Mouse (Mus musculus) retina, adult 2 months (tissue): Measurements from ENCODE around the gene Csnk1d.

ENCODE experiments used
- DNase-seq: peaks from one replicate; pipeline ENCODE4 v3.0.0-alpha.2; 2012; ENCODE audit warnings: low read depth, low spot score

The Csnk1d gene

DNA sequence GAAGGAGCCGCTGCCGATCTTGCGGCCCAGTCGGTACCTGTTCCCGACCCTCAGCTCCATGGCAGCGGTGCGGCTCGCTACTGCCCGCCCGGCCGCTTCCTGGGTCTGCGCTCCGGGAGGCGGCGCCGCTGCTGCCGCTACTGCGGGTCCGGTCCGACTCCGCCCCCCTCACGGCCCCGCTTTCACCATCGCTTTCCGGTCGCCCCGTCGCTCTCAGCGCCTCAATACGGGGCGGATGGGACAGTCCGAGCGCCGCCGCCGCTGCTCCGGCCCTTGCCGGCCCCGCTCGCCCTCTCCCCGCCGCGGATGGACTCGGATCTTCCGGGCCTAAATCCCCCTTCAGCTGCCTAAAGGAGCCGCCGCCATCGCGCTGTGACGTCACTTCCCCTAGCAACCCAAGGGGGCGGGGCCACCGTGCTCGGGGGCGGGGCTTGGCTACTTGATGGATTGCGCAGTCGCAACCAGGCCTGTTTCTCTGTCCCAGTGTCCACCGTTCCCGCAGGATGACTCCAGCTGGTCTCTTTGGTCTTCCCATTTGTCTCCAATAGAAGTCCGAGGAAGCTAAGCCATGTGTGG, at the start of gene Csnk1d:
TSS of gene Csnk1d (minus strand) at position 380 of the 576 bp plus-strand sequence.
- DNase-seq, result peak; percentile 91

DNA sequence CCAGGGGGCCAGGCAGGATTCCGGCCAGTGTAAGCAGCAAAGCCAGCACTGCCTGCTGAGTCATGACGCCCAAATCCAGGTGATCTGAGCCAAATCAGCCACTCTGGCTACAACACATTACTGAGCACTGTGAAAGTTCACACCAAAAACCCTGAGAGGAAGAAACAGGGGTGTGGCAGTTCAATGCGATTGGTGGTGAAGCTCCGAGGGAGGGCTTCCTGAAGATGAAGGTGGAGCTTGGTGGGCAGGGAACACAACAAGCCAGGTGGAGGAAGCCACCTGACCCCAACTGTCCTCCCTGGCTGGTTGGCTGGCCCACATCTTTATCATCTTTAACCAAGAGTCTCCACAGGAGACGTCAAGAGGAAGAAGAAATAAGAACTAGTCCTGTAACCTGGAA, 48.2 kb upstream of the Csnk1d start, which contains the start of gene Cd7:
TSS of gene Cd7 (minus strand) at position 117 of the 400 bp plus-strand sequence.
- no peak for DNase-seq

DNA sequence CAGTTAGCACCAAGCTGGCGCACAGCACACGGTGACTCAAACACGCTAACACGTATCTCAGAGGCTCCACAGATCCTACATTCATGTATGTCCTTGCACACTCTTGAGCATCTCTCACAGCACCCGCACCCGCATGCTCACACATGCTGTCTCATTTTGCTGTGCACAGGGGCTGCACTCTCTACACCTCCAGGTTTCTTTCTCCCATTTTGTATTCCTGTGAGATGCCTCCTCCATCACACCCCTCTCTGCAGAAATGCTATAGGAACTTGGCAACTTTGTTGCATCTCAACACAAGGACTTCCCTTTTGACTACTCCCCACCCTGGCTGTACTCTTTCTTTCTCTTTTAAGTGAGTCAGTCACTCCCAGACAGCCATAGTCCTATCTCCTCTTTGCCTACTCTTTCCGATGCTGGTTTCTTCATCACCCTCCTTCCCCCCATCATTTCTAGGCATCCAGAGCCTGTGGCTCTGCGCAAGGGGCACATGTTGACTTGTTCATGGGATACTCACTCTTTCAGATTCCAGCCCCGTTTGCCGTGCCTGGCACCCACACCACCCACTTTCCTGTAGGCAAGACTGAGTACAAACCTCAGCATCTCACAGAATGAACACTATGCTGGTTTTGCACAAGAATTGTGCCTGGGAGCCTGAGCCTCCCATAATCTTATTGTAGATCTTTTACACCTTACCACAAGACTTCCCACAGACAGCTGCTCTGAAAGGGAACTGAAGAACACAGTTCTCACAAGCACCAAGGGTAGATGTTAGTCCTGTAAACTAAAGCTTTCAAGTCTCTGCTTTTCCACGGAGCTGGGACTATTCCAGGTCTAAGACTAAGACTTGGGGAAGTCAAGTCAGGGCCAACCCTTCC, 47.5 kb upstream of the Csnk1d start:
- no peak for DNase-seq

DNA sequence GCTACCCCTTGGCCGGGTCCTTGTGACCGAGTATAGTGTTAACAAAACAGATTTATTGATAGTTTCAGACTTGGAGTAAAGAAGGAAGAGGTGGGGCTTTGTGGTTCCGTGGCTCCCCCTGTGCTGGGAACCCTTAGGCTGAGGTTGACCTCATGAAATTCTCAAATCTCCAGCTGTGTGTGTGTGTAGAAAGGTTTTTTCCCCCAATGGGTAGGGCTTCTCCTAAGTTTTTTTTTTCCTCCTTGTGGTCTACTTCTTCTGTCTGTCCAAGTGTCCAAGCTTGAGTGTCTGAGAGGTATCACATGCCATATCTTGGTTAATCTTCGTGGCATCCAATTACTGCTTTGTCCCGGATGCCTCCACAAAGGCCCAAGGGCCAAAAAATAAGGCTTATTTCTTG, 42.0 kb upstream of the Csnk1d start:
- DNase-seq, result no peak

DNA sequence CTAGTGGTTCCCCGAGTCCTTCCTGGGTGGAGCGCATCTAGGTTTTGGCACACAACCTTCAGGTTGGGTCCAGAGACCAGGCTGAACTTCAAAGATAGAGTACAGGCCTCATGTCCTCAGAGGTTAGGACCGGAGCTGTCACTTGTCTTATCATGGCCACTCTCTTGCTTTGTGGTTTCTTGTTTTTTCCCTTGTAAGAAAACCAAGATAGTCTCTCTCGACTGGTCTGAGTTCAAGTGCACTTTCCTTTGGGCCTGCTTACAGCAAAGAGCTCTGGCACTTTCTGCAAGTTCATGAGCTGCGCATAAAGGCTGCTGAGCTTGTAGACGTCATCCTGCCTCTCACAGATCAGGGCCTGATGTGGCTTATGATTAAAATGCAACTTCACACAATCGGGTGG, 36.1 kb upstream of the Csnk1d start:
- no peak for DNase-seq

DNA sequence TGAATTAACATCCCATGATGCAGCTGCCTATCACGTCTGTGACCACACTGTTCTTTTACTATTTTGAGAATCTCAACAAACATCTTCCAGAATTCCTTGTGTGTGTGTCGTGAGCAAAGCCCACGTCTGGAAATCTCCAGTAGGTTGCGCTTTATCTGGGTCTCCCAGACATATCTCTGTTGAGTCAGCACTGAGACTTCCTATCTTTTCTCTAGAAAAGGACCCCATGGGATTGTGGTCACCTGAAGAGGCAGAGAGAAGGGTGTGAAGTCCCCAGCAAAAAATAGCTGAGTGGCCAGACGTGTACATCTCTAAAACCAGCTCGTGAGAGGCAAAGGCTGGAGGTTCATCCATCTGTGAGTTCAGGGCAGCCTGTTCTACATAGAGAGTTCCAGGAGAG, 33.0 kb upstream of the Csnk1d start:
- no peak for DNase-seq

DNA sequence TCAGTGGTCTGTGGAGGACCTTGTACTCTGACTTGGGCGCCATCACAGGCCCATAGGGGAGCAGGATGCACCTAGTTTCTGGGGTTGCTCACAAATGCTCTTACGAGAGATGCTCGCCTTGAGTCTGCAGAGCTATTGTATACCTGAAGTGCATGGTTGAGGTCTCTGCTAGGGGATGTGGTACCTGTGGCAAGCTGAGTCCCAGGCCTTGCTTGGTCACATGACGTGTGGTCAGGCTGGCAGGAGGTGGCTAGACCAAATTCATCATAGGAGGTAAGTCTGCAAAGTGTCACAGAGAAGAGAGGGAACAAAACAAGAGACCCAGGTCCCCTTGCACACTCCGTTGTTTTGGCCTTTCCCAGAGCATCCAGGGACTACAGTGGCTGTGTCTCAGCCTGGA, 28.4 kb upstream of the Csnk1d start:
- no peak for DNase-seq

DNA sequence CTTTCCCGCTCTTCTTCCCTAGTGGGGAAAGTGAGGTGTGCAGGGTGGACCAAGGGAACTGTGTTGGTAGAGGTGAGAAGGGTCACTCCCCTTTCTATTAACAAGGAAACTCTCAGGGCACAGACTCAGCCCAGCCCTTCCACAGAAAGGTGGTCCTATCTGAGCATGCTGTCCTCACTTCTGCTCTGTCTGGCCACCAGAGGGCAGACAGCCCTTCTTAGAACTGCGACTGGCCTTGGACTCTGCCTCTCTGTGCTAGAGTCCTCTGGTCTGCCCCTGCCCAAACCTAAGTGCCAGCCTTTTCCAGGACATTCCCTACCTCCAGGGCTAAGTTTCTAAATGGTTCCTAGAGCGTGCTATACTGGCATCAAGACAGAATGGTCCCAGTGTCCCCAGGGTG, 26.6 kb upstream of the Csnk1d start:
- DNase-seq, result peak; percentile 16

DNA sequence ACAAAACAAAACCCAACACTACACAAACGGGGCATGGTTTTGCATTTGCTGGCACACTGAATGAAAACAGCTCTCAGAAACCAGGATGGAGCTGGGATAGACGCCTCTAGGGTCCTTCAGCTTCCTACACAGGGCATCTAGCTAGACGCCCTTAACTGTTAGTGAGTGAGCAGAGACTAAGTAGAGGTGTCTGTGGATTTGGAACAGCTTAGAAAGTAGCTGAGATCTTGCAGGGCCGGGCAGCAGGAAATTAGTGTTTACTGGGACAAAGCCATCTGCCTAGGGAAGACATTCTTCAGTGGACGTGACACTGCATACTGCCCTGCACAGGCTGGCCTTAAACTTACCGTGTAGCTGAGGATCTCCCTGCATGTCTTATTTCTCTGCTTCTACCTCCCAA, 24.3 kb upstream of the Csnk1d start:
- DNase-seq, result no peak

DNA sequence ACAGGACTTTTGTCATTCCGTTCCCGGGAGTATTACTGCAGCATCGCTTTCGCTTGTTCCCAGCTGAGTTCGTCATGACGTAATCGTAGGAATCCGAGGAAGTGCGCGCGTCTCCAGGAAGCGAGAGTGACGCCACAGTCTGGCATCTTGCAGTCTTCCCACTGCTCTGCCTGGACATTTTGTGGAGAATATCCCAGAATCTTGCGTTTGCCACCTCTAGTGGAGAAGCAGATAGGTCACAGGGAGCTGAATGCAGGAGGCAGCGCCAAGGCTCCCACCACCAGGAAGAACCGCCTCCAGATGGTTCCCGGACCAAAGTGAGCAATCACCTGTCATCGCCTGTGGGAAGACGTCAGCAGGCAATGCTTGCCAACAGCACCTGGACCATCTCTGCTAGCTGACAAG, 23.8 kb upstream of the Csnk1d start:
- DNase-seq, result no peak

DNA sequence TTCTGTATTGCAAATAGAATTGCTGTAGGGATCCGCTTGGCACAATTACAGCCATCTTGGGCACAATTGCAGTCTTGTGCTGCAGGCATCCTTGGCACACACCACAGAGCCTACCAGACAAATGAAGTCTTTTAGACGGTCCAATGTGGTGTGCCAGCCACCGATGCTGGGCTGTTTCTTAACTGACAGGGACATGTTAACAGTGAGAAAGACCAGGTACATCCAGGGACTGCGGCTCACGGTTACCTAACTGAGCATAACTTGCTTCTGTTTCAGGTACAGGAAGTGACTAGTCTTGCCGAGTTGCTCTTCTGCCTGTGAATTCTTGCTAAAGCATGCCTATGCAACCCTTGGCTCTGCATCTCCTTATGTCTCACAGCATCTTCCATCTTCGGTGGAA, 22.5 kb upstream of the Csnk1d start:
- no peak for DNase-seq

DNA sequence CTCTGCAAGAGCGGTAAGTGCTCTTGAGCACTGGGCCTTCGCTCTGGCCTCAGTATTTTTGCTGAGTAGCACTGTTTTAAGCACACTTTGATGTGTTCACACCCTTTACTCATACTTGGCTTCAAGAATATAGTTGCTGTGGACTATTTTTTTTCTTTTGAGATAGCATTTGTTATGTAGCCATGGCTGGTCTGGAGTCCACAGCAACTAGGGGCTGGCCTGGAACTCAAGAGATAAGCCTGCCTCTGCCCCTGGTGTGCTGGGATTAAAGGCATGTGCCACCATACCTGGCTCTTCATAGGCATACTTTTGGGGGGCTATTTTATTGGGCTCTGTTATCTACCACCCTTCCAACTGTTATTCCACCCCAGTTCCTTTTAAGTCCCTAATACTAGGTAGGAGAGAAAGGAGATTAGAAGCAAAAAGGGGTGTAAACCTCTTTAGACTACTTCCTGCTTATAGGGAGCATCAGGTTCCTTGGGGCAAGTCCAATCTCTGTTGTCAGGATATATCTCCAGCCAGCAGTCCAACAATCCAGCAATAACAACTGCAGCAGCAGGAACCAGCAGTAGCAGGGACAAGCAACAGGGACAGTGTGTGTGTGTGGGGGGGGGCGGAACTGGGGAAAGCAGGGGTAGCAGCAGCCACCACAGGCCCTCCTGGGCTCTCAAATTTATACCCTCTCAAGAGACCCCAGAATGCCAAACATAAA, 19.1 kb upstream of the Csnk1d start:
- no peak for DNase-seq

DNA sequence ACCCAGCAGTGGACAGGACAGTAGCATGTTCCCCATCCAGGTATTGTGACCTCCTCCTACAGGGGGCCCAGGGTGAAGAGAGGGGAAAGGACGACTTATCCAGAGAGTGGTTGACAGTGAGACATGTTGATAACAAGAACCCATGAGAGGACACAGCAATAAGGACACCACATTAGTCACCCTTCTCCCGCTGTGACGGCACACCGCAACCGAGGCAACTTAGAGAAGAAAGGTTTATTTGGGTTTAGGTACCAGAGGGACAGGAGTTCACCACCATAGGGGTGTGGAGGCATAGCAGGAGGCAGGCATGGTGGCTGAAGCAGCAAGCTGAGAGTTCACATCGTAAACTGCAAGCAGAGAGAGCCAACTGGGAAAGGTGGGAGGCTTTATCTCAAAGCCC, 15.1 kb upstream of the Csnk1d start:
- DNase-seq, result no peak

DNA sequence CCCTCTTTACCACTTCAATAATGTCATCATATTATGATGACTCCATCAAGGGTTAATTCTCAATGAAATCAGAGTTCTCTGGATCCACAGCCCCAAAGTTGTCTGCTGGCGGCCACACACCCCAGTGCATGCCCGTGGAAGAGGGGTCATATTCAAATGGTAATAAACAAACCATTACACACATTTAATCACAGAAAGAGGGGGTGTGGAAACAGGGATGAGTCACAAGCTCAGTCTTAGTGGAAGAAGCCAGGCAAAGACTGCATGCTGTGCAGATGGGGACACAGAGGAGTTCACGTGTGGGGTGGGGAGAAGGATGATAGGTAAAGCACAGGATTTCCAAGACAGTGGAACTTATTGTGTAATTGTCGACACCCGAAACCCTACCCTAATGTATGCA, 13.2 kb upstream of the Csnk1d start:
- DNase-seq, result no peak

DNA sequence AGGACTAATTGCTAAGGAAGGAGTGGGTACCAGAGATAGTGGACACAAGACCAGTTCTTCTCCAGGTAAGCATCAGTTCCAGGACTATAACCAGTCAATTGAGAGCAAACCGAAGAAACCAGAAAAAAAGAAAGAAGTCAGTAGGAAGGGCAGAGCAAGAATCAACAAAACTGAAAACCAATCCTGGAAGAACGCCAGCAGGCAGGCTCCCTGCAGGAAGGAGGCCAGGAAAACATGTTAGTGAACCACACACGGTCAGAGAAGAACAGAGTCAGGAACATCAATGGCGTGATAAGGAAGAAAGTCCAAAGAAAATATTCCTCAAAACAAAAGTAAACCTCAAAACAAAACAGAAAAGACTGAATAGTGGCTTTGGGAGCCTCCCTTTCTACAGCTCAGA, 10.8 kb upstream of the Csnk1d start:
- no peak for DNase-seq

DNA sequence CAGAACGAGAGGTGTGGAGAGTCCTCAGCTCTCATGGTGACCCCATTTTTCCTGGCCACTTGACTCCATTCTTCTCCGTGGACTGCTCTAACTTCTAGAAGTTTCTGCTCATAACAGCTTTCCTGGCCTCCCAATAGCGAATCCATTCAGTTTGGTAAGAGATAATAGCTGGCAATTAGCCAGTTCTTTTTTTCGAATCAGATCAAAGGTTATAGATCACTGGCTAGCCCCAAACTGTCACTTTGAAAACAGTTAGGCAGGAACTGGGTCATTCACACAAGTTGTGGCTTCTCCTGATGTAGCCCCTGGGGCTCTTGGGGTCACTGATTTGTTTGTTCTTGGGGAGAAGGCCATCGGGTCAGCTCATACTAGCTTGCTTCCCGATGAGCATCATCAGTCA, 3.6 kb upstream of the Csnk1d start:
- DNase-seq, result no peak

DNA sequence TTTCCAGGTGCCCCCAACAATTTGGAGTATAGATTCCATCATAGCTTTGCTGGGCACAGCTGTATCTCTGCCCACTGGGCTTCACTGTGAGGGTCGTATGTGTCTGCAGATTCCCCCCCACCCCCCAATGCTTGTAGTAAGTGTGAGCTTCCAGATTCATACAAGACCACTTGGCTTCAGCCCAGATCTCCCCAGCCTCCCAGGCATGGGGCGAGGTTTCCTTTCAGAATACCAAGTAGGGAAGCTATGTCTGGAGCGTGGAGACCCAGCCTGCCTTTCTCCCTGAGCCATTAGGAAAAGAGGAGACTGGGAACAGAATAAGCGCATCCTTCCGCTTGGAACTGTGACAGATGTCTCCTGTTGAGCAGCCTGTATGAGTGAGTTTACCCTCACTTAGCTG, 2.5 kb upstream of the Csnk1d start:
- no peak for DNase-seq

DNA sequence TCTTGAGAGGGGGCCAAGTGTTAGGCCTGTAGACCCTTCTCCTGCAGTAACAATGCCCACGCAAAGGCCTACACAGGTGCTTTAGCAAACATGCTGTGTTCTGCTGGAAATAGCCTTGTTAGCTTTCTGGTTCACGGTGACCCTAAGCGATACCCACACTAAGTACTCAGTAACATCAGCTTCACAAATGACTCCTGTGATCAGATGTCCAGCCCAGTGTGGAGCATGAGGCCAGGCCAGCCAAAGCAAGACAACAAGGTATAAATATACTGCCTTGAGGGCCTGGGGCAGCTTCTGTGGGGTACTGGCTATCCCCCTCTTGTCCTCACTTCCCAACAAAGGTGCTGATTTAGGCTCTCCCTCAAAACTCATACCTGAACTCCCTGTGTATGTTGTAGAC, 1.9 kb upstream of the Csnk1d start:
- DNase-seq, result no peak

DNA sequence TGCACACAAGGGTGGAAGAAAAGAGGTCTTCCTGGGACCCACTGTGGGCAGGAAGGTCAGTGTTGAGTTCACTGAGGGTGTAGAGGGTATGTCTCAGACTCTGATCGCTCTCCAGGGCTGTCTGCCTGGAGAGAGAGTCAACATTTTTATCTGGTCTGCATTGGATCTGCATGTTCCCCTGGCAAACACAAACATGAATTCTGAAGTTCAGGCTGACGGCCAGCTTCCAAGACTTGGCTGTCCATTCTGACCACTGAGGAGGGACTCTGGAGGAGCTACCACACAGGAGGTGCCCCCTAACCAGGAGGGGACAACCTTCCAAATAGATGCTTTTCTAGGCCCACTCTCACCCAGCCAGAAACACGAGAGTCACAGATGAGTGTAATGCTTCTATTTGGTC, 661 bp upstream of the Csnk1d start:
- DNase-seq, result no peak

DNA sequence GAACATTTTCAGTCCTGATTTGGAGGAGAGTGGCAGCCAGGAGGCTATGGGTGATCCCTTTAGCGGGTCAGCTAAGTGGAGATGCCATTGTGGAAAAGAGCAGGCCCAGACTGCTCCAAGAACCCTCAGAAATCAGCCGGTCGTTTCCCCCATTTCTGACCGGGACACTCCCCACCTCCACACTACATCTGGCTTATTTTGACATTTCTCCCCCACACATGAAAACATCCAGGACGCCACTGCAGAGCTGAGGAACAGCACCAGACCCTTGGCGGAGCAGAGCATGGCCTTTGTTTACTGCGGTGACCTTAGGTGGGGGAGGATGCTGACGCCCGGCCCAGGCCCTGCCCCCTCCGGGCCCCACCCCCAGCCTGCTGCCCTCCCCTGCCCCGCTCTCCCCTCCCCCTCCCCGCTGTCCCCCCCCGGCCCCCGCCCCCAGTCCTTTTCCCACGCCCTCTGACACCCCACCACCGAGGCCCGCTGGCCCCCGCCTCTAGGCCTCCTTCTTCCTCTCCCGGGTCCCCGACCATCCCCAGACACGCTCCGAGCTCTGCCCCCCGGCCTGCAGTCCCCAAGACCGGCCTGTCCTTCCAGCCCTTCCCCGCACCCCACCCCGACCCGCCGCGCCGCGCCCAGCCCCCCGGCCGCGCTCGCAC, 876 bp downstream of the Csnk1d start:
- DNase-seq, result no peak

DNA sequence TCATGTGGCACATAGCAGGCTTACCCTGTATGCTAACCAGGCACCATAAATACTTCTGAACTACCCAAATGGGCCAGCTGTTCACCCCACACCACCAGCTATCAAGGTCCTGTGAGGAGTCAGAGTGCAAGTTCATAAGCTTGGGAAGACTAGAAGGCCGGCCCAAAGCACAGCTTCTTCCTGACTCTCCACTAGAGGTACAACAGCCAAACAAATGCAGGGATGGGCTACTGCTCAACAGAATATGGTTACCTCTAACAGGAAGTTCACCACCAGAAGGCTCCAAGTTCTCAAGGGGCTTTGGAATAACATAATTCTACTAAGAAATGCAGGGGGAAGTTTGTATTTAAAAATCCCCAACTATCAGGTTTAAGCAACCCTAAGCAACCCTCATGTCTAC, 1.6 kb downstream of the Csnk1d start:
- DNase-seq, result no peak

DNA sequence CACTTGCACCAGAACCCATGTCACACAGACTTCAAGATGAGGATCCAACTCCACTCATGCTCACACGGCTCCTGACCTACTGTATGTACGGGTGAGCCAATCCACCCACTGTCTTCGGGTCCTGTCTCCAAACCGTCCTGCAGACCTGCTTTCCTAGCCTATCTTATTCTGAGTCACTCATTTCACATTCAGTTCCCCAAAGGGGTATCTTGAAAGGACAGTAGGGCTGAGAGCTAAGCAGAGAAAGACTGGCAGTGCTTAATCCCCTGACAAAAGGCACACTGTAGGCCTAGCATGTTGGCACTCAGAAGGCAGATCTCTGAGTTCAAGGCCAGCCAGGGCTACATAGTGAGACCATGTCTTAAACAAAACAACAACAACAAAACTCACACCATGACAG, 2.7 kb downstream of the Csnk1d start:
- DNase-seq, result no peak
